Mouse (Mus musculus) G1E (cell line): Measurements from ENCODE around the gene Ift122.

ENCODE experiments used
- CTCF ChIP-seq: IDR thresholded peaks from 2 replicates; pipeline ENCODE4 v1.5.1; 2012; ENCODE audit warnings: low read depth, low read length, inconsistent platforms, mixed read lengths
- GATA1 ChIP-seq: IDR thresholded peaks from 2 replicates; pipeline ENCODE4 v1.6.1; 2012; ENCODE audit warnings: borderline replicate concordance, low read length, inconsistent platforms, mixed read lengths
- TAL1 ChIP-seq: conservative IDR thresholded peaks from 2 replicates; pipeline ENCODE4 v1.6.1; 2012; ENCODE audit warnings: low read depth, low read length, inconsistent platforms, mixed read lengths

DNA sequence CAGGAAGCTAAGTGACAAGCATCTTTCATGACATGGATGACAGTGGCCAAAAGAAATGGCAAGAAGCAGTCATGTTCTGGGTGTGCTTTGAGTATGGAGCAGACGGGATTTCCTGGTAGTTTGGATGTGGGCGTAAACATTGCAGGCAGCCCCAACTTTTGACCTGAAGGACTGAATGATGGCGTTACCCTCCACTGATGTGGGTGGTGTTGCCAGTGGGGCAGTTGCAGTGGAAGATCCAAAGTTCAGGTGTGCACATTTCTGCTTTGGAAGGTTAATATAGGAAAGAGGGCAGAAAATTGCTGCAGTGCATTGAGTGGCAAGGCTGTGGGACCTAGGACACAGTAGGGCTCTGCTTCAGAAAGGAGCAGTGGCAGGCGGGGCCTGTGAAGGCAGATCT, 12.0 kb downstream of the Ift122 start:
- TF ChIP-seq CTCF, result no peak
- no peak for TF ChIP-seq TAL1
- no peak for TF ChIP-seq GATA1
